Mouse (Mus musculus) olfactory bulb, adult 2 months (tissue): ENCODE measurements around the gene Clcn3. TPM values are rescaled to one million over a fixed set of nuclear protein-coding genes. Genes with fewer than 3 reads are reported as not detected.

ENCODE experiments used
- H3K27ac ChIP-seq: fragments of 200-500 bp; 2 replicates; pipeline ENCODE4 v1.5.1; 2012; ENCODE audit warnings: low read depth, low read length; ENCODE audit not compliant: insufficient read depth
- H3K4me1 ChIP-seq: fragments of 200-500 bp; 2 replicates; pipeline ENCODE4 v1.6.1; 2012; ENCODE audit warnings: low read length; ENCODE audit not compliant: control insufficient read depth, insufficient read depth
- H3K4me3 ChIP-seq: fragments of 200-500 bp; 2 replicates; pipeline ENCODE4 v1.5.1; 2012; ENCODE audit warnings: mild to moderate bottlenecking, low read depth, low read length, moderate library complexity; ENCODE audit not compliant: insufficient read depth
- CTCF ChIP-seq: fragments of 200-500 bp; IDR thresholded peaks from 2 replicates; pipeline ENCODE4 v1.5.1; 2012; ENCODE audit warnings: low read depth, mild to moderate bottlenecking, low read length, moderate library complexity; ENCODE audit not compliant: insufficient read depth
- POLR2A ChIP-seq: fragments of 200-500 bp; IDR thresholded peaks from 2 replicates; pipeline ENCODE4 v1.6.1; 2012; ENCODE audit warnings: mild to moderate bottlenecking, low read depth, low read length, moderate library complexity; ENCODE audit not compliant: insufficient read depth
- WGBS: fragments of 180-500 bp; shearing (Covaris S2); methylation state at CpG from one replicate; pipeline ENCODE4 v1.1.7; 2018; 5-methylcytosine and 5-hydroxymethylcytosine counted together
- polyA plus RNA-seq: library from polyadenylated mRNA; stranded (reverse); fragments of >200 nt; gene quantifications from 2 replicates; pipeline ENCODE4 v1.2.4, GENCODE M21; 2012; ENCODE audit warnings: low replicate concordance; ENCODE audit not compliant: missing spikeins, insufficient read depth, insufficient read length

The Clcn3 gene
- polyA plus RNA-seq, 1 experiment: 224 TPM

DNA sequence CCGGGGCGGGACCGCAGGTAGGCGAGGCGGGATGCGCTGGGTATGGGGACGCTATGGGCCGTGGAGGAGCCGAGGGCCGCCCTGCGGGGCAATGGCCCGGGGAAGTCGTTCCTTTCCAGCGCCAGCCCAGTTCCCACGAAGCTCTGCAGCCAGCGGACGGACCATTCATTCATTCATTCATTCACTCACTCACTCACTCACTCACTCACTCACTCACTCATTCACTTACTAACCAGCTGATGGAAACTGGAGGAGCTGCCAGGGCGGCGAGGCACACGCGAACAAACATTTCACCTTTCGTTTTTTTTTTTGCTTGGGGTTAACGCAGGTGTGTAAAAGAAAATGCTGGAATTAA, 92.6 kb downstream of the Clcn3 start:
- Histone ChIP-seq H3K27ac (no peak overlapping the region), H3K4me1 (peaks cover 5% of the 10 kb centered on the region; the same call in 1 of the 2 replicates), H3K4me3 (peak overlapping the region; percentile 95)
- TF ChIP-seq CTCF (no peak), POLR2A (no peak)
- 1% methylated on average over 23 of the region's 23 CpGs for WGBS

DNA sequence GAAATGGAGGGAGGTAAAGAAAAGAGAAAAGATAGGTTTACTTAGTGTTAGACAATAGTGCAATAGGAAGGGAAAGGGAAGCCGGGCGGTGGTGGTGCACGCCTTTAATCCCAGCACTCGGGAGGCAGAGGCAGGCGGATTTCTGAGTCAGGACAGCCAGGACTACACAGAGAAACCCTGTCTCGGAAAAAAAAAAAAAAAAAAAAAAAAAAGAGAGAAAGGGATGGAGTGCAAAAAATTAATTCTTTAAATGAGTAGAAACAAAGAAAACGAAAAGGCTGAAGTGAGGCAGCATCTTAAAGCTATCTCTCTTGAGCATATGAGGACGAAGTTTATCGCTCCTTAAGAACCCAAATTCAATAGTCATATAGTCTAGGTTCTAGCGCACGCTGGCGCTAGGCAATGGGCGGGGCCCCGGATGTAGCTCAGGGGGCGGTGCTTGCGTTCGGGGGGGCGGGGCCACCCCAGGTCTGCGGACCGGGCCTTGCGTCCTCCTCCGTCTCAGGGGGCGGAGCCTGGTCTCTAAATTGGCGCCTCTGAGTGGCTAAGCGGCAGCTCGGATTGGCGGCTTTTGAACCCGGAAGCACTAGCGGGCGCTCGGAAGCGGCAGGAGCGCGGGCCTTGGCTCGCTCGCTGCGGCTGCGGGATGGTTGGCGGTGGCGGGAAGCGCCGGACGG, 93.1 kb downstream of the Clcn3 start, which contains the start of gene Hpf1:
Gene Hpf1 (plus strand): TSS at position 576 of the 677 bp plus-strand sequence.
- Histone ChIP-seq H3K4me1 (peaks cover 5% of the 10 kb centered on the region; the same call in 1 of the 2 replicates), H3K4me3 (peak within 1 kb of the TSS; percentile 95), H3K27ac (no peak within 1 kb of the TSS)
- TF ChIP-seq CTCF: no peak
- peak; percentile 74 for TF ChIP-seq POLR2A
- WGBS: 4% methylated on average over 43 of the region's 43 CpGs

DNA sequence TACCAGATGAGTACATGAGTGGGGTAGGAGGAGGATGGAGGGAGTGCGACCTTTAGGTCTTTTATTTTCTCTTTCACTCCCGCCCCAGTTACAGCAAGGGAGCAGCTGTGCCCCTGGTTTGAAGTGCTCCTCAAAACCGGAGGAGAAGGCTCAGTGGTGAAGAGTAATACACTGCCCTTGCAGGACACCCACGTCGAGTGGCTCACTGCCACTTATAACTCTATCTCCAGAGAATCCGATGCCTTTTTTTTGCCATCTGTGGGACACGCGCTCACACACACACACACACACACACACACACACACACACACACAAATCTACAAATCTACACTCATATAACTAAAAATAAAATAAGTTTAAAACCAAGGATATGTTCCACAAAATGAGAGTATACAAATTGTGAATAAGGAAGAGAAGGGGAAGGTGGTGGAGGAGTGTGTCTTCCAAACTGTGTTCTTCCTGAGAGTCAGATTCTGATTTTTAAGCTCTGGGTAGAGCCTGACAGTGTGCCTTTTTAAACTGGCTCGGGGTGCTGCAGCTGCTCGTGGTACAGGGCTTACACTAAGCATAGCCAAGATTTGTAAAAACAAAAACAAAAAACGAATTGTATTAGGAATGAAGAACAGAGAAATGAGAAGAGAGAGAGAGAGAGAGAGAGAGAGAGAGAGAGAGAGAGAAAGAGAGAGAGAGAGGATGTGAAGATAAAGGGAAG, 93.8 kb downstream of the Clcn3 start:
- TF ChIP-seq CTCF (no peak), POLR2A (no peak)
- H3K27ac ChIP-seq: no peak overlapping the region
- H3K4me3 ChIP-seq: no peak overlapping the region
- H3K4me1 ChIP-seq: peaks cover 5% of the 10 kb centered on the region; the same call in 1 of the 2 replicates
- WGBS: 57% methylated on average over 11 of the region's 11 CpGs

DNA sequence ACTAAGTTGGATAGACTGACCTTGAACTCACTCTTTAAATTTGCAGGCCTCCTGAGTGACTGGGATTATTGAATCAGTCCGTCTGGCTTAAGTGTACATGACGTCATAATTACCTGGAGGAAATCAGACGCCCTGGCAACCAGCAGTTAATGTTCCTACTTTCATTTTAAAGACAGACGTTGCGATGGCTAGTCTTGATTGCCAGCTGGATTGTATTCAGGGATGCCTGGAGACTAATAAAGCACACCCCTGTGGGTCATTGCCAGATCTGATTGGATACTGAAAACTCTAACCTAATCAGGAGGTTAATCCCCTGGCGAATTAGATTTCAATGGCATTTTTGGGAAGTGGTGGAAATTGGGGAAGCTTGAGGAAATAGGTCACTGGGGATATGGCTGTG, 96.4 kb downstream of the Clcn3 start:
- H3K4me3 ChIP-seq: no peak overlapping the region
- TF ChIP-seq CTCF (no peak), POLR2A (no peak)
- WGBS: 38% methylated on average over 6 of the region's 6 CpGs
- H3K4me1 ChIP-seq: 0 out of 2 replicates have a peak, but pooled peaks cover 2% of the 10 kb centered on the region
- no peak overlapping the region for H3K27ac ChIP-seq

DNA sequence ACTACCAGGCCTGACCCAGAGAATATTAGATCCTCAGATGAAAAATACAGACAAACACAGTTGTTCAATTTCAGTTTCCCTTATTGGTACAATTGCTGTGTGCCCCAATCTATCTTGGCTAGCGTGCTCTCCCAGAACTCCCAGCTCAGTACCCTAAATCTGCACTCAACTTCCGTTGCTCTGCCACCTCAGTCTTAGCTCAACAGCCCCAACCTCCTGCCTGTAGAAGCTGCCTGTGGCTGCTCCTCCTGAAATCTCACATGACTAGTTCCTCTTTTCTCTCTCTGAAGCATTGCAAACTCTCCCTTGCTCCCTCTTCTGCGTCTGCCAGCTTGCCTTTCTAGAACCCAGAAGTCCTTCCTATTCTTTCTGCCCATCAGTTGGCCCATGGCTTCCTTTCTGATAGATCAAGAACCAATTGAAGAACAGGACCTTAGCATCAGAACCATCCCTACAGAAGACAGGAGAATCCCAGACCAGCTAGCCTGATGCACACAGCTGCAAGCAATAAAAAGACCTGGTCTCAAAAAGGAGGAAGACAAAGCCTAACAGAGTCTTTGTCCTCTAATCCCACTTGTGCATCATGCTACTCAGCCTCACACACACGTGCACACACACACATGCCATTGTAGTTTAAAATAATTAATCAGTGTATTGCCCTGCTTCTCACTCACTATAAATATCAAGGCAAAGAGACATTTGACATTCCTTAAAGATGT, 99.5 kb downstream of the Clcn3 start:
- TF ChIP-seq POLR2A: no peak
- TF ChIP-seq CTCF: no peak
- H3K4me3 ChIP-seq: no peak overlapping the region
- H3K27ac ChIP-seq: no peak overlapping the region
- H3K4me1 ChIP-seq: no peaks in the 10 kb centered on the region
- WGBS: 76% methylated on average over 4 of the region's 4 CpGs

DNA sequence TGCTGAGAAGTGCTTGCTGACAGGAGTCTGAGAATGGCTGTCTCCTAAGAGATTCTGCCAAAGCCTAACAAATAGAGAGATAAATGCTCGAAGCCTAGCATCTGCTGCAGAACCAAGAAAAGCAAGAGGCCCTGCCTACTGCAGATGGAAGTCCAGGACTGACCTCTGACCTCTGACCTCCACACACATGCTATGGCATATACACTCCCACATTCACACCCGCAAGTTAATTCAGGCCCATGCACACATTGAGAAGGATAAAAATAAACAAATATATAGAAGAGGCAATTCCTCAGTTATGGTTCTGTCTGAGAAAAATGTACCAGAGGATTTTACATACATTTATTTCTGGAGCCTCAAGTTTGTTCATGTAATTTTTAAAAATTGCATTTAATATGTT, 104.5 kb downstream of the Clcn3 start:
- Histone ChIP-seq H3K4me1 (no peaks in the 10 kb centered on the region), H3K27ac (no peak overlapping the region), H3K4me3 (no peak overlapping the region)
- 94% methylated on average over 2 of the region's 2 CpGs for WGBS
- TF ChIP-seq CTCF (no peak), POLR2A (no peak)

DNA sequence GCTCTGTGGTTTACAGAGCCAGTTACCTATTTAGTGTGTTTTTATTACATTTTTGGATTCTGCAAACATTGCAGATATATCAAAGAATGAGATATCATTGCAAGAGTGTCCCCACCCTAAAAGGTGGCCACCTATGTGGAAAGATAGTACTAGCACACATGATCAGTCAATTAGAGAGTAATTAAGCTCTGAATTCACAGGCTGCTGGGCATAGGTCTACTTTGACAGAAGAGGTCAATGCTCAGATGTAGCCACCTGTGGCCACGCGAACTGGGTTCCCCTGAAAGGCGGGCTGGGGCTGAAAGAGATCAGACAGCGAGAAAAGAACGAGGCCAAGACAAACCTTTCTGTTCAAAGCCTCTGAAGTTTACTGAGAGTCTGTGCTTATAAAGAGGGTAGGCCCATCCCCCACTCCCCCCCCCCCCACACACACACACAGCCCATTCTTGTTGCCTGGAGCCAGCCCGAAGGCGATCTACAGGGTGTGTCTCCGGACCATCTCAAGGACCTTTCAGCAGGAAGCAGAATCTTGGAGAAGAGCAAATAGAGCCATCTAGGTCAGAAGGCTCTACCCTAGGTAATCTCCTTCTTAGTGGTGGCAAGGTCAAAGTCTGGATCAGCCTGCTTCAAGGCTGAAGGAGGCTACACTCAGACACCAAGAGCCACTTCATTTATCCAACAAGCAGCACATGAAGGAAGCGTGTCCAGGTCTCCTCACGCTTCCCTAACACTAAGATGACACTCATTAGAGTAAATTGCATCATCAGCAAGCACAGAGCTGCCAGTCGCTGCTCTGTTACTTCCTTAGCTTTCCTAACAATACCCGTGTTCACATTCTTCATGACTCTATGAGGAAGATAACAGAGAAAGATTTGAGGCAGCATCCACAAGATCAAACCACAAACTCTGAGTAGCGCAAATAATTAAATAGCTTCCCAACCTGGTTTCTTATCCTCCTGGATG, 112.6 kb downstream of the Clcn3 start:
- TF ChIP-seq CTCF (no peak), POLR2A (no peak)
- Histone ChIP-seq H3K4me3 (no peak overlapping the region), H3K4me1 (peaks cover 5% of the 10 kb centered on the region; the same call in 1 of the 2 replicates), H3K27ac (no peak overlapping the region)
- 90% methylated on average over 13 of the region's 13 CpGs for WGBS

DNA sequence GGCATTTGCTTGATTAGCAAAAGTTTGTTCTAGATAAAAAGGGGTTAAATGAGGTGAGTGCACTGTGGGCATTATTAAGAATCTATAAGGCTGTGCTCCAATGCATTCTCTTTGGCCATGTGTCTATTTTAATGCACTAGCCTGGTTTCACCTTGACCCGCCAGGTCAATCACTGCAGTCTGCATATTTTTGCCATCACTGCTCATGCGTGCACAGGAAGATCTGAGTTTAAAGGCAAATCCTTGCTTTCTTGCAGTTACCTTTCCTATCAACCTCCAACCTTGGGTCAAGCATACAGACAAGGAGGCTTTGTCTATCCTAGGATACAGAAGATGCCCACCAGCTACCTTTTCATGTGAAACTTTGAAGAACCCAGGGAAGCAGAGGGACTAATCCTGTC, 113.3 kb downstream of the Clcn3 start:
- WGBS: 97% methylated on average over 2 of the region's 2 CpGs
- no peak overlapping the region for H3K4me3 ChIP-seq
- TF ChIP-seq CTCF (no peak), POLR2A (no peak)
- H3K27ac ChIP-seq: no peak overlapping the region
- H3K4me1 ChIP-seq: peaks cover 5% of the 10 kb centered on the region; the same call in 1 of the 2 replicates
